Mouse (Mus musculus) gastrocnemius, adult 18-20 months (tissue): ENCODE measurements around the gene Wdtc1. TPM values are rescaled to one million over a fixed set of nuclear protein-coding genes. Genes with fewer than 3 reads are reported as not detected.

Source experiments
- DNase-seq: peaks from one replicate; pipeline ENCODE4 v3.0.0; 2021; ENCODE audit warnings: low spot score
- total RNA-seq, 2 experiments: library from RNA; stranded (reverse); gene quantifications; 2 replicates each; pipeline ENCODE4 v1.2.3; 2021

Gene Wdtc1
- total RNA-seq, 2 experiments from 2014 or later: 99.6 to 102 TPM

GRCm38 (mm10) chr4:133378236-133379045, 25.2 kb upstream of the Wdtc1 start:
- peak; percentile 75 for DNase-seq

GRCm38 (mm10) chr4:133375812-133376577, 22.7 kb upstream of the Wdtc1 start:
- no peak for DNase-seq

DNA sequence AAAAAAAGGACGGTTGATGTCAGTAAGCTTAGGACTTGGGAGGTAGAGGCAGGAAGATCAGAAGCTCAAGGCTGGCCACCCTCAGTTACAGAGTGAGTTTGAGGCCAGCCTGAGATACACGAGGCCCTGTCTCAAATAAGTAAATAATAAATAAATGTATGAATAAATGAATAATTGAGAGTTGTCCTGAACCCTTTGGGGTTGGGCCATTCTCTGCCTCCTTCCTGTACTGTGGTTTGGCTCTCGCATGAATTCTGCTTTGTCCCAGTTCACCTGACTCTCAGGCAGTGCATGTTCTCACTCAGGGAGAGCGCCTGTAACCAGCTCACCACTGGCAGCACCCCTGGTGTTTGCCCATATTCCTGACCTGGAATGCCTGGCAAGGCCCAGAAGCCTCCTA, 20.7 kb upstream of the Wdtc1 start:
- no peak for DNase-seq

GRCm38 (mm10) chr4:133372278-133372665, 19.0 kb upstream of the Wdtc1 start:
- DNase-seq: no peak

GRCm38 (mm10) chr4:133371621-133372277, 18.5 kb upstream of the Wdtc1 start:
- no peak for DNase-seq

GRCm38 (mm10) chr4:133370298-133371274, 17.3 kb upstream of the Wdtc1 start:
- DNase-seq: peak; percentile 70

DNA sequence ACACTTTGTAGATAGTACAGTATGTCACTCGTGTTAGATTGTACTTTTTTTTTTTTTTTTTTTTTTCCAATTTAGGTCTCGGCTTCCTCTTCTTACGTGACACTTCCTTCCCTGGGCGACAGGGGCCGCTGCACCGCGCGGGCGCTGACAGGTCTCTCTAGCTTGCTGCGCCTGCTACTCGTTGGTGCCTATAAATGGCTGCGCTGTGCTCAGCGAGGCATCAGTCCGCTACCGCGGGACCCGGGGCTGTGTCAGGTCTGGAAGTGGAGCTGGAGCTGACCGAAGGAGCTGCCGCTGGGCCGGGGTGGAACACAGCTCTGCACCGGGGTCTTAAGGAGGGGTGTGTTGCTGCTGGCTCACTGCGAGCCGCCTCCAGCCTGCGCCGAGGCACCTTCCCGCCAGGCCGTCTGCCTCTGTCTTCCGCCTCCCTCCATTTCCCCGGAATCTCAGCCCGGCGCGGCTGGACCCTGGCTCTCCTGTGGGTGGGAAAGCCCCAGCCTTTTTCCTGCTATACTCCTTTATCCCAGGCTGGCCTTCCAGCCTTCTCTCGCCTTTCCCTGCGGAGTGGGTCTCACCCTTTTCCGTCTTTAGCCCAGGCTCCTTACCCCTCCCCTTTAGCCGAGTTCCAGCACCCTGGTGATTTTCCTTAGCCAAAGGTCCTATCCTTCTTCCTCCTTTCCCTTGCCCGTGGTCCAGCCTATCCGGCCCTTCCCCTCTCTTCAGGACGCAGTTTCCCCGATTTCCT, 16.4 kb upstream of the Wdtc1 start, which contains the start of gene Slc9a1:
Gene Slc9a1, plus strand, starts transcription at position 154 of the 745 bp plus-strand sequence.
- DNase-seq: peak; percentile 93

GRCm38 (mm10) chr4:133354641-133355040, 1.4 kb upstream of the Wdtc1 start:
- no peak for DNase-seq

GRCm38 (mm10) chr4:133352797-133353196, 484 bp downstream of the Wdtc1 start:
- no peak for DNase-seq

GRCm38 (mm10) chr4:133348051-133348775, 5.1 kb downstream of the Wdtc1 start:
- DNase-seq: no peak

DNA sequence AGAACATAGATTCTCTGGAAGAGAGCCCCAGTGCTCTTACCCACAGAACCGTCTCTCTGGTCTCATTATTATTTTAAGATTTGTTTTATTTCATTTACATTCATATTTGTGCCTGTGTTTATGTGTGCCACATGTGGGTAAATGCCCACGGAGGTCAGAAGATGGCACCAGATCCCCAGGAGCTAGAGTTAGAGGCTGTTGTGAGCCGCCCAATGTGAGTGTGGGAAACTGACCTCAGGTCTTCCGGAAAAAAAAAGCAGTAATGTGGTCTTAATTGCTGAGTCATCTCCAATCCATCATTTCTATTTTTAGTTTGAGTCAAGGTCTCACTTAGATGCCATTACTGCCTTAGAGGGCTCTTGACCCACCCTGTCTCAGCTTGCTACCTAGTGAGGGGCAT, 5.7 kb downstream of the Wdtc1 start:
- DNase-seq: no peak

- DNase-seq: no peak
These were observed 6.7 kb downstream of the Wdtc1 start for GRCm38 (mm10) chr4:133346577-133346976.

- DNase-seq: no peak
These were observed 7.6 kb downstream of the Wdtc1 start for GRCm38 (mm10) chr4:133345702-133346101.

- DNase-seq: peak; percentile 38
These were observed 9.2 kb downstream of the Wdtc1 start for GRCm38 (mm10) chr4:133344112-133344511.

GRCm38 (mm10) chr4:133340217-133340616, 13.1 kb downstream of the Wdtc1 start:
- DNase-seq: no peak

DNA sequence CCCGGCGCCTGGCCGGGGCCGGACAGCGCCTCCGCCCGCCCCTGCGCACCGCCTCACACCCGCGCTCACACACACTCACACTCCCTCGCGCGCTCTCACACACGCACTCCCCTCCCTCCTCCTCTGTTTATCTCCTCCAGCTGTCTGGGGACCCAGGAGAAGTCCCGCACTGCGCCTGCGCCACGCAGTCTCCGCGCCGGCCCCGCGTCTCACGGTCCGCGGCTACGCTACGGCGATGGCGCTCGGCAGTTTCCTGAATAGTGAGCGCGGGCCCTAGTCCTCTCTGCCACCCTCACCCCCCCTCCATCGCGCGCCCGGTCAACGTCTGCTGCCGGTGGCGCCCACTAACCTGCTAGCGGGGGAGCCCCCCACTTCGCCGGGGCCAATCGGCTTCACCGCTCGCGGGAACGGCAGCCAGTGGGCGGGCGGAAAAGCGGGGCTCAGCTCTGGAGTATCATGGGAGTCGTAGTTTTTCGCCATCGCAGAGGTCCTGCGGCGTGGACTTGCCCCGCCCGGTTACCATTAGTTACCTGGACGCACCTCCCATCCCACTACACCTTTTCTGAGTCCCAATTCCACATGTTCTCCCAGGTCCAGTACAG, 14.0 kb downstream of the Wdtc1 start:
- peak; percentile 98 for DNase-seq

DNA sequence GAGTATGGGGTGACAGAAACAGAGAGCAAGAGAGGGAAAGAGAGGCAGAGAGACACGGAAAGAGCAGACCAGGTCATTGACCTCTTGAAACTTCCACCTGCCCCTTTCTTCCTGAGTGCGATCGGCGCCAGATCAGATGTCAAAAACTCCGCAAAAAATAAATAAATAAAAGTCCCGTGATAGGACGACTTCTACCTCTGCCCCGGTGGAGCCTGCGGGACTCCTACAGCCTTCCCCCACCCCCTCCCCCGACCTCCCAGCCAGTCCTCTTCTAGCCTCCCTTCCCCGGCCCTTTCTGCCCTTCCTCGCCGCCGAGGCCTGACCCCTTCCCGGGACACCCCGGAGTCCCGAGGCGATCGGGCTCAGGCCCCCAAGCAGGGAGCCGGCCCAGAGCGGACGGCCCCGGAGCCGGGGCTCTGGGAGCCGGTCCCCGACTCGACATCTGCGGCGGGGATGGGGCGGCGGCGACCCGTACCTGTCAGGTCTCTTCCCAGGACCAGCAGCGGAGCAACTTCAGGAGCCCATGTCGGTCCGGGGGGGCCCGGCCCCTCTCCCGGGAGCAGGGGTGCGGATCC, 14.7 kb downstream of the Wdtc1 start:
- DNase-seq: no peak

- no peak for DNase-seq
These were observed 15.3 kb downstream of the Wdtc1 start for GRCm38 (mm10) chr4:133337833-133338520.
